Mouse (Mus musculus) stomach, embryonic 14.5 days (tissue): ENCODE measurements around the gene Spata33. TPM values are rescaled to one million over a fixed set of nuclear protein-coding genes. Genes with fewer than 3 reads are reported as not detected.
"Not testable (repeated sequence)": the region's sequence is repeated elsewhere in the genome, so short reads cannot be mapped to it uniquely, and the experiment has no call there.

ENCODE experiments used
- ATAC-seq: fragments of 200-750 bp; cut with Nextera tagmentation; 2 replicates; pipeline ENCODE4 v1.8.0; 2017; ENCODE audit warnings: low read depth, moderate TSS enrichment; ENCODE audit not compliant: insufficient number of reproducible peaks, insufficient read depth, low FRiP score
- H3K27ac ChIP-seq: fragments of 300-500 bp; sonication (generic); 2 replicates; pipeline ENCODE4 v1.5.1; 2014; ENCODE audit warnings: mild to moderate bottlenecking, low read length, moderate library complexity, mixed read lengths
- H3K27me3 ChIP-seq: fragments of 300-500 bp; sonication (generic); 2 replicates; pipeline ENCODE4 v1.6.1; 2014; ENCODE audit warnings: low read length, control low read depth, mixed read lengths; ENCODE audit not compliant: control insufficient read depth, insufficient read depth
- H3K36me3 ChIP-seq: fragments of 300-500 bp; sonication (generic); 2 replicates; pipeline ENCODE4 v1.6.1; 2014; ENCODE audit warnings: mild to moderate bottlenecking, control low read depth, low read length, moderate library complexity, mixed read lengths; ENCODE audit not compliant: control insufficient read depth, insufficient read depth
- H3K4me1 ChIP-seq: fragments of 300-500 bp; sonication (generic); 2 replicates; pipeline ENCODE4 v1.6.1; 2014; ENCODE audit warnings: low read length, control low read depth, mixed read lengths; ENCODE audit not compliant: control insufficient read depth, insufficient read depth
- H3K4me2 ChIP-seq: fragments of 300-500 bp; sonication (generic); replicated peaks from 2 replicates; pipeline ENCODE4 v1.6.1; 2014; ENCODE audit warnings: low read depth, low read length, control low read depth
- H3K4me3 ChIP-seq: fragments of 300-500 bp; sonication (generic); 2 replicates; pipeline ENCODE4 v1.5.1; 2014; ENCODE audit warnings: low read depth, low read length, control low read depth
- H3K9ac ChIP-seq: fragments of 300-500 bp; sonication (generic); replicated peaks from 2 replicates; pipeline ENCODE4 v1.6.1; 2014; ENCODE audit warnings: low read depth, mild to moderate bottlenecking, control low read depth, low read length, moderate library complexity, mixed read lengths
- H3K9me3 ChIP-seq: fragments of 300-500 bp; sonication (generic); 2 replicates; pipeline ENCODE4 v1.6.1; 2016; ENCODE audit warnings: low read depth, low read length, control low read depth; ENCODE audit not compliant: control insufficient read depth
- WGBS: fragments of 180-500 bp; shearing (Covaris S2); extraction: QIAGEN DNeasy Blood & Tissue Kit; methylation state at CpG from one replicate; pipeline ENCODE4 v1.1.7; 2014; 5-methylcytosine and 5-hydroxymethylcytosine counted together
- polyA plus RNA-seq: library from polyadenylated mRNA; unstranded; fragments of >200 nt; fragmentation: Nextera tagmentation; extraction: Ambion mirVana; gene quantifications from 2 replicates; pipeline ENCODE4 v1.2.1, GENCODE M21; 2014

Gene Spata33
- polyA plus RNA-seq, 1 experiment from 2014 or later: 5.7 TPM

DNA sequence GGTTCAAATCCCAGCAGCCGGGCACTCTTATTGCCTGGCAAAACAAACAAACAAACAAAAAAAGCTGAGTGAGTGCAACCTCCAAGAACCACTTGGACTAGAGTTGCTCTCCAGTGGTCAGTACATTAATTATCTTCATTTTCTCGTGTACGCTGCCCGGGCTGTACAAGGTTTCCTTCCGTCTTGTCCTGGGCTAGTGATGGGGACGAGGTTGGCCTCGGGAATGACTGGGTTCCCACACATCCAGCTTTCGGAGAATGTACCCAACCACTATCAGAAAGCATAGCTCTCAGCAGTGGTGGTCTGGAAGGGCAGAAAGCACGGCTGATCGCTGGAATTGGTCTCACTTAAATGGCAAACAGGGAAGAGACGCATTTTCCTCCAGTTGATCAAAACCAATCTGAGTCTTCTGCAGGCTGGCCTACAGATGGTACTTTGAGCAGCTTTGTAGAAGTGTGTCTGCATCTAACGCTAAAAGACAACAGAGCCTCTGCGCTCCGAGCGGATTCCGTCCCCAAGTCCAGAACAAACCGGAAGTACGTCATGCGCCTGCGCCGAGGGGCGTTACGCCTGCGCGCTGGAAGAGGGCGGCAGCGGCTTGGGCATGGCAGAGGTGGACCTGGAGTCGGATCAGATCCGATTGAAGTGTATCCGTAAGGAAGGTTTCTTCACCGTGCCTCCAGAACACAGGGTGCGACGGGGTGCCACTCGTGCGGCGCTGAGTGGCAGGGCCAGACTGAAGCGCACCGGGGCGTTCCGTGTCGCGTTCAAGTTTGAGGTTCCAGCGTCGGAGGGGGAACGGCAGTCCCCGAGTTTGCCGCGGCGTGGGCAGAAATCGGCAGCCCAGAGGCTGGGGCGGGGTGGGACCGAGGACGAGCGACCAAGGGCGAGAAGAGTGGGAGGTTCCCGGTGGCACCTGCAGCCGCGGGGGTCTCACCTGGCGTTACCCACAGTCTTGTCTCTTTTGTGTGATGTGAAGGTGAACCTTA is 11.9 kb downstream of the Spata33 start, which contains the start of gene Cdk10:
Gene Cdk10, plus strand, starts transcription at position 565 of the 989 bp plus-strand sequence.
- Histone ChIP-seq H3K36me3 (peaks cover 24% of the 10 kb centered on the region), H3K4me2 (peak within 1 kb of the TSS; percentile 91), H3K4me1 (peaks cover 9% of the 10 kb centered on the region), H3K27ac (peak within 1 kb of the TSS; percentile 85), H3K9ac (peak within 1 kb of the TSS; percentile 88), H3K27me3 (no peaks in the 10 kb centered on the region), H3K4me3 (peak within 1 kb of the TSS; percentile 90), H3K9me3 (no peaks in the 10 kb centered on the region)
- ATAC-seq: peak; percentile 91
- 2% methylated on average over 59 of the region's 59 CpGs for WGBS

DNA sequence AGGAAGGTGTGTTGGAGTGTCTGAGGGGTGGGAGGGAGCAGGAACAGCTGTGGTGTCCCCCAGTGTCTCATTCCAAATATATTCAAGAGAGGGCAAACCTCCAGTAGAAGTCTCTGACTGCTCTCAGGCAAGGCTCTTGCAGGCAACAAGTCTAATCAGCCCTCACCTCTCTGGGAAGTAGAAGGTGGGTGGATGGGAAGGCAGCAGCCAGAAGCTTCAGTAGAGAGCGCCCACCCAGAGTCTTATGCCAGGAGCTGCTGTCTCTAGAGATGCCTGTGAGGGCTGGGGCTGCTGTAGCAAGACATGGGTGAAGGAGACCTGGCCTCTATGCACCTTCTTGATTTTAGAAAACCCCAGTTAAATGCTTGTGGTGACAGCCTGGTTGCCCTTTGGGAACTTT is 15.8 kb downstream of the Spata33 start:
- no peaks in the 10 kb centered on the region for H3K27me3 ChIP-seq
- no peak for ATAC-seq
- 95% methylated on average over 1 of the region's 1 CpGs for WGBS
- no peaks in the 10 kb centered on the region for H3K9me3 ChIP-seq
- no peak overlapping the region for H3K9ac ChIP-seq
- H3K4me1 ChIP-seq: peaks cover 9% of the 10 kb centered on the region
- H3K27ac ChIP-seq: no peak overlapping the region
- H3K4me2 ChIP-seq: no peak overlapping the region
- peaks cover 27% of the 10 kb centered on the region for H3K36me3 ChIP-seq
- no peak overlapping the region for H3K4me3 ChIP-seq

DNA sequence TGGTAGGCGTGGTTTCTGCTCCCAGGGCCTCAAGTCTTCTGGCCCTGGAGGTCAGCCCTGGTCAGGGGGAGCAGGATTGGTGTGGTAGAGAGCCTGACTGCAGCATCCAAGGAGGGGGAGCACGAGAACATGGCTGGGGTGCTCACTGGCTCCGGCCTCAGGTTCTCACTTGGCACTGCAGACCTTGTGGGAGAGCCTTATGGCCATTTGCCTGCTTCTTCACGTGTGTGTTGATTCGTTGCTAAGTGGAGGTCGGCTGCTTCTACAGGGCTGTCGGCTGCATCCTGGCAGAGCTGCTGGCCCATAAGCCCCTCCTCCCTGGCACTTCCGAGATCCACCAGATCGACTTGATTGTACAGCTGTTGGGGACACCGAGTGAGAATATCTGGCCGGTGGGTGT is 17.7 kb downstream of the Spata33 start:
- H3K9me3 ChIP-seq, H3K4me3 ChIP-seq, H3K27me3 ChIP-seq, H3K27ac ChIP-seq, H3K9ac ChIP-seq, ATAC-seq, H3K4me2 ChIP-seq, H3K4me1 ChIP-seq: not testable (repeated sequence)
- 82% methylated on average over 9 of the region's 11 CpGs for WGBS
- peaks cover 27% of the 10 kb centered on the region for H3K36me3 ChIP-seq

DNA sequence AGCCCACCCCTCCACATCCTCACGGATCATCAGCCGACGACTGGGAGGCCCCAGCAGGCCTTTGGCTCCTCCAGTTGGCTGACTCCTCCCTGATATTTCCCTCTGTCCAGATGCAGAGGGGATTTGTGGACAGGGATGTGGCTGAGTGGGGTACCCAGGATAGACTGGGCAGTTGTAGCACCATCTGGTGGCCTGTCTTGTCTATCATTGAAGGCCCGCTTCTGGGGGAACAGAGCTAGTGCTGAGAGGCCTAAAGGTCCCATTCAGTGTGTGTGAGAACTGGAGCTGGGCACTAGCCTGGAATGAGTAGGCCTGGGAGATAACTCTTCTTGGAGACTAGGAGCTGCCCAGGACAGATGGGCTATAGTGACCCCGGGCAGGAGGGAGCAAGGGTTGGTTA is 19.1 kb downstream of the Spata33 start:
- H3K27ac ChIP-seq: no peak overlapping the region
- no peaks in the 10 kb centered on the region for H3K27me3 ChIP-seq
- no peaks in the 10 kb centered on the region for H3K9me3 ChIP-seq
- no peak overlapping the region for H3K4me3 ChIP-seq
- no peak overlapping the region for H3K4me2 ChIP-seq
- peaks cover 26% of the 10 kb centered on the region for H3K36me3 ChIP-seq
- peaks cover 9% of the 10 kb centered on the region; the same call in 1 of the 2 replicates for H3K4me1 ChIP-seq
- no peak for ATAC-seq
- WGBS: 51% methylated on average over 5 of the region's 5 CpGs
- H3K9ac ChIP-seq: no peak overlapping the region

DNA sequence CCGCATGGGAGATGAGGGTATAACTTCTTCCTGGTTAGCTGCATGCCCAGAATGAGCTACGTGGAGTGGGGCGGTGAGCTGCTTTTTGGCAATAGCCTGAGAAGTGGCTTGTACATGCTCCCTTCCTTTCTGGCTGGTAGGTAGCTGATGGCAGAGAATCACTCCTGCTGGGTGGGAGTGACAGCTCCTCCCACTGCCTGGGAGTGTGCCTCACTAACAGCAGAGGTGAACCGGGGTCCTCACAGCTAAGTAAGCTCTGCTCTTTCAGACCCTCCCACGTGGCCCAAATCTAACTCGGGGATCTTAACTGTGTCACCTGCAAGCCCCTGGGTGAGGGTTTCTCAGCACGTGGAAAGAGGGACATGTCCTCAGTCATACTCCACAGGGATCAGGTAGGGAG is 19.9 kb downstream of the Spata33 start:
- H3K4me1 ChIP-seq: peaks cover 9% of the 10 kb centered on the region; the same call in 1 of the 2 replicates
- no peaks in the 10 kb centered on the region for H3K27me3 ChIP-seq
- H3K9me3 ChIP-seq: no peaks in the 10 kb centered on the region
- no peak overlapping the region for H3K27ac ChIP-seq
- H3K4me2 ChIP-seq: no peak overlapping the region
- H3K9ac ChIP-seq: no peak overlapping the region
- H3K4me3 ChIP-seq: no peak overlapping the region
- no peak for ATAC-seq
- WGBS: 31% methylated on average over 7 of the region's 7 CpGs
- peaks cover 18% of the 10 kb centered on the region for H3K36me3 ChIP-seq

DNA sequence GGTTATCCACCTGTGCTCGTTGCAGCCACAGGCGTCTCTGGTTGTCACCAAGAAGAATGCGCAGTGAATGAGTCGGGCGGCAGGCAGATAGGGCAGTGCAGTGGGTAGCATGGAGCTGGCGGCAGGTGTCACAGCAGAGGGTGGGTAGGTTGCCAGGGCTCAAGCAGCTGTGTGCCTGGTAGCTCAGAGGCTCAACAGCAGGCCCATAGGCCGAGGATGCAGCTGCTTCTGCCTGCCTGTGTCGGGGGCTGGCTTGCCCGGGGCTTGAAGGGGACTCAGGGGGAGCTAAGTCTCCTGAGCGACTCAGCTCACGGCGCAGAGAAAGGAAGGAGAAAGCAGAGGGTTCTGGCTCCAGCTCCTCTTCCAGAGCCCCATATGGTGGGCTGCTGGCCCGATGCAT is 20.7 kb downstream of the Spata33 start:
- no peak for ATAC-seq
- H3K9ac ChIP-seq: no peak overlapping the region
- H3K36me3 ChIP-seq: peaks cover 12% of the 10 kb centered on the region; the same call in 1 of the 2 replicates
- H3K4me3 ChIP-seq: no peak overlapping the region
- peaks cover 9% of the 10 kb centered on the region; the same call in 1 of the 2 replicates for H3K4me1 ChIP-seq
- no peaks in the 10 kb centered on the region for H3K27me3 ChIP-seq
- no peak overlapping the region for H3K4me2 ChIP-seq
- 60% methylated on average over 13 of the region's 13 CpGs for WGBS
- no peak overlapping the region for H3K27ac ChIP-seq
- H3K9me3 ChIP-seq: no peaks in the 10 kb centered on the region

DNA sequence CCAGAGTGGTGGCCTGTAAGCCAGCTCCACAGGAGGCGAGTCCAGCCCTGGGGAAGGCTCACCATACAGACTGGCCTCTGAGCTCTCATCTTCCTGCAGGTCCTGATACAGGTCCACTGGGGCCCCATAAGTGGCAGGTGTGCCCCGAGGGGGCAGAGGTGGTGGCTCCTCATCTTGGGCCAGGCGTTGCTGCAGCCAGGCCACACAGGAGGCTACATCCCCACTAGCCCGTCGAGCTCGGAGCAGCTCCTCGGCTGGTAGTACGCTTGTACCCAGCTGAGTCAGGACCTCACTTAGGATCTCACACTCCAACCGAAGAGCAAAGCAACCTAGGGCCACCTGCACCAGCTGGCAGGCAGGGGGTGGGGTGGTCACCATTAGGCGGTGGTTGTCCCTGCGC is 21.1 kb downstream of the Spata33 start:
- ATAC-seq: no peak
- H3K9me3 ChIP-seq: no peaks in the 10 kb centered on the region
- no peak overlapping the region for H3K4me2 ChIP-seq
- H3K4me1 ChIP-seq: peaks cover 9% of the 10 kb centered on the region; the same call in 1 of the 2 replicates
- H3K4me3 ChIP-seq: no peak overlapping the region
- H3K36me3 ChIP-seq: peaks cover 7% of the 10 kb centered on the region; the same call in 1 of the 2 replicates
- WGBS: 74% methylated on average over 11 of the region's 11 CpGs
- no peak overlapping the region for H3K9ac ChIP-seq
- no peak overlapping the region for H3K27ac ChIP-seq
- no peaks in the 10 kb centered on the region for H3K27me3 ChIP-seq

DNA sequence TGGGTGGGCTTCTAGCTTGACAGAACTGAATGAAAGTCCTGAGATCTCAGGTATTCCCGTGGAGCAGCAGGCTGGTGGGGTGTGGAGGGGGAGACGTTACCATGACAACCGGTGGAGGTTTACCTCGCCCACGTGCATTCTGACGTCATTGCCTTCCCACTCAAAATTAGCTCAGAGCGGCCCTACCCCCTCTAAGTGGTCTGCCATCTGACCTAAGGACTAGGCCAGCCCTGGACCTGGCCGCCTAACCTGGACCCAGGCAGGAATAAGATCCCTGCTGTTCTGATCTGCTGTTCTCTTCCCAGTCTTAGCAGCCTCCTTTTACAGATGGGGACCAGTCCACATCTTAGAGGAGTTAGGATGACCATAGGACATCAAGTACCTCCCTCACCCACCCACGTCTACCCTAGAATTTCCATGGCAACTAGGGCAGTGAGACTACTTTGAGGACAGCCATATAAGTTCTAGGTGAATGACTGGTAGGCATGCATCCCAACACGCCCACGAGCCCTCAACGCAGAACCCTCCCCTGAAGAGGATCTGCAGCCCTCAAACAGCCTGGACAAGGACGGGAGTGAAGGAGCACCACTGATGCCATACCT is 22.4 kb downstream of the Spata33 start:
- WGBS: 29% methylated on average over 13 of the region's 13 CpGs
- Histone ChIP-seq H3K9ac (peak overlapping the region; percentile 52), H3K9me3 (no peaks in the 10 kb centered on the region), H3K4me1 (peaks cover 9% of the 10 kb centered on the region; the same call in 1 of the 2 replicates), H3K4me2 (peak overlapping the region; percentile 97), H3K36me3 (peaks cover under 1% of the 10 kb centered on the region; the same call in 1 of the 2 replicates), H3K27ac (no peak overlapping the region), H3K27me3 (no peaks in the 10 kb centered on the region), H3K4me3 (peak overlapping the region; percentile 51)
- ATAC-seq: no peak
